In the genomic region with DNA sequence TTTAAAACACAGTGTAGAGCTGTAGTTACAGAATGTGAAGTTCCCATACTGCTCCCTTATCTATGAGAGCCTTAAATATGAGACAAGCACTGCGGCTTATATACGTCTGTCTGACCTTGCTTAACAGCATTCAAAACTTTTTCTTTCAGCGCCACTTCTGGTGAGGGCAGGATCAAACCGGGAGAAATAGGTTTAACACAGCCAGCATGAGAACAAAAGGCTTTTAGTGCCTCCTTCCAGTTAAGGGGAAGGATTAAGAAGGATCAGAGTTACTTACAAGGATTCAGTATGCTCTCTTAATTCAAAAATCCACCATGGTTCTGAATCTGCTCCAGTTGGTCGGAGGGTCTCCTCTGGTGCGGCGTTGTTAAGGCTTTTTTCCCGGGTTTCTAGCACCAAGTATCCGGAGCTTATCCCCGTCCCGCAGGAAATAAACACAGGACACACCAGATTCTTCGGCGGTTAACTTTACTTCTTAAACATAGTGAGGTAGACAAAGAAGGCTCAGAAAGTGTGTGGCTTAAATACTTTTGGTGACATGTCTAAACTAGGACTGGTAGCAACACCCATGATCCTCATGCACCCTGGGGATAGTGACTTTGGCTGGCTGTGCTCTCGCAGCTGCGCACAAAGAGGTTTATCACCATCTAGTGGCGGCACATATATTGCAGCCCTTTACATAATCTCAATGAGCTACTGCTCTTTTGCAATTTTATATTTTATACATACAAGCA, we compare ENCODE assay signal across 9 mouse cellular contexts. TPM values are rescaled to one million over a fixed set of nuclear protein-coding genes. Genes with fewer than 3 reads are reported as not detected.
DNase-seq lines count a peak whose midpoint lies in the region; ATAC-seq and TF ChIP-seq lines count a peak whose summit lies in the region.
"Had no signal": no experiment of that assay in that cellular context is flagged by ENCODE, and none has a peak within 500 bp of the region (broad histone marks: within the 10 kb centered on the region; RNA-seq: fewer than 3 reads in every experiment).

No protein-coding gene starts in this region.

- peaks cover 18% of the 10 kb centered on the region for H3K9me3 ChIP-seq in heart, embryonic 10.5 days
- H3K9me3 ChIP-seq in MEL (replicated peaks; ENCODE audit: insufficient read depth, low read length), result no peaks in the 10 kb centered on the region

- no peaks in the 10 kb centered on the region for H3K4me1 ChIP-seq in heart, embryonic 10.5 days
- H3K4me1 ChIP-seq in MEL (ENCODE audit: control insufficient read depth in 1 of 2, insufficient read depth in 2 of 2, low read length in 2 of 2), result no peaks in the 10 kb centered on the region
- no peaks in the 10 kb centered on the region for H3K4me1 ChIP-seq in liver, adult 2 months (ENCODE audit: control insufficient read depth, insufficient read depth, low read length)

- TF ChIP-seq CTCF in MEL (IDR thresholded peaks at IDR 0.05 in 2 of 3, conservative IDR thresholded peaks at IDR 0.05 in 1 of 3; ENCODE audit: control insufficient read depth in 1 of 3, insufficient read depth in 1 of 3, low read depth in 2 of 3, low read length in 3 of 3, poor library complexity in 1 of 3, severe bottlenecking in 1 of 3), result peak; percentile 41 to 67 (median 60)
- peak; percentile 82 for TF ChIP-seq CTCF in liver, adult 2 months (IDR thresholded peaks at IDR 0.05; ENCODE audit: low read depth, low read length)

- TF ChIP-seq EP300 in MEL (IDR thresholded peaks at IDR 0.05; ENCODE audit: low read depth in 1 of 2, low read length in 2 of 2), result no peak

- no peak for TF ChIP-seq POLR2A in MEL (IDR thresholded peaks at IDR 0.05; ENCODE audit: control insufficient read depth in 1 of 2, insufficient read depth in 1 of 2, low read depth in 1 of 2, low read length in 2 of 2, poor library complexity in 1 of 2)
- TF ChIP-seq POLR2A in liver, adult 2 months (IDR thresholded peaks at IDR 0.05; ENCODE audit: extremely low read depth, insufficient read depth, low read length), result no peak

- no peak overlapping the region for H3K27ac ChIP-seq in heart, embryonic 10.5 days
- no peak overlapping the region for H3K27ac ChIP-seq in MEL (ENCODE audit: control insufficient read depth, low read depth, low read length)
- H3K27ac ChIP-seq in liver, adult 2 months (replicated peaks; ENCODE audit: insufficient read depth, low read depth, low read length), result no peak overlapping the region

- ATAC-seq in hematopoietic stem cell, adult 5-6 weeks (replicated peaks in 1 of 2; ENCODE audit: insufficient read depth in 1 of 2, low FRiP score in 2 of 2, low TSS enrichment in 1 of 2, low read depth in 1 of 2, poor library complexity in 2 of 2, severe bottlenecking in 2 of 2), result peak; percentile 45 to 62; a peak in 1 of 4 replicates

- H3K27me3 ChIP-seq in heart, embryonic 10.5 days (ENCODE audit: insufficient read depth, poor library complexity, severe bottlenecking), result no peaks in the 10 kb centered on the region
- no peaks in the 10 kb centered on the region for H3K27me3 ChIP-seq in MEL (ENCODE audit: control insufficient read depth in 1 of 2, insufficient read depth in 2 of 2, low read length in 2 of 2)
- H3K27me3 ChIP-seq in liver, adult 2 months (ENCODE audit: control insufficient read depth, insufficient read depth, low read length), result 0 out of 2 replicates have a peak, but pooled peaks cover 2% of the 10 kb centered on the region

- no peaks in the 10 kb centered on the region for H3K36me3 ChIP-seq in heart, embryonic 10.5 days
- H3K36me3 ChIP-seq in MEL (ENCODE audit: control insufficient read depth in 1 of 2, insufficient read depth in 2 of 2, low read length in 2 of 2), result no peaks in the 10 kb centered on the region
- H3K36me3 ChIP-seq in liver, adult 2 months (ENCODE audit: control insufficient read depth, insufficient read depth, low read length), result no peaks in the 10 kb centered on the region

- peak overlapping the region; percentile 6; the same call in 1 of the 2 replicates for H3K4me3 ChIP-seq in heart, embryonic 10.5 days
- no peak overlapping the region for H3K4me3 ChIP-seq in MEL (ENCODE audit: control insufficient read depth in 1 of 2, insufficient read depth in 1 of 2, low read depth in 2 of 2, low read length in 2 of 2)
- no peak overlapping the region for H3K4me3 ChIP-seq in liver, adult 2 months (ENCODE audit: insufficient read depth, low read depth, low read length)

- H3K79me2 ChIP-seq in MEL (ENCODE audit: control insufficient read depth, insufficient read depth, low read length, poor library complexity), result no peaks in the 10 kb centered on the region
- H3K79me2 ChIP-seq in liver, adult 2 months (ENCODE audit: control insufficient read depth, insufficient read depth, low read length), result no peaks in the 10 kb centered on the region

- peak; percentile 74 for DNase-seq in heart, embryonic 10.5 days (ENCODE audit: low spot score)
- DNase-seq in heart, adult 8-10 months (ENCODE audit: low spot score), result no peak
- DNase-seq in MEL (ENCODE audit: low read depth, low spot score), result peak; percentile 57
- peak; percentile 56 for DNase-seq in embryo, embryonic 9.5 days (ENCODE audit: extremely low spot score)
- DNase-seq in liver, adult 2 months (ENCODE audit: extremely low read depth, low read depth, low spot score), result peak; percentile 27
- peak; percentile 34 for DNase-seq in retina, adult 2 months (ENCODE audit: low read depth, low spot score)
- no peak for DNase-seq in thymus, postnatal 10 days (ENCODE audit: low spot score in 2 of 2)

- TF ChIP-seq RAD21 in MEL (IDR thresholded peaks at IDR 0.05; ENCODE audit: low read depth, low read length), result peak; percentile 46

- WGBS in heart, embryonic 10.5 days, result 43% methylated on average over 16 of the region's 16 CpGs
- WGBS in liver, adult 2 months, result 42% methylated on average over 16 of the region's 16 CpGs

- no peak overlapping the region for H3K9ac ChIP-seq in MEL (ENCODE audit: control insufficient read depth, low read depth, low read length, poor library complexity, severe bottlenecking)
- no peak overlapping the region for H3K9ac ChIP-seq in liver, adult 2 months (ENCODE audit: low read depth, low read length)

TF ChIP-seq in MEL, 35 proteins besides CTCF, POLR2A, EP300 and RAD21:
- no peak for TF ChIP-seq ZC3H11A (IDR thresholded peaks at IDR 0.05; ENCODE audit: low read depth, low read length)
- TF ChIP-seq JUND (IDR thresholded peaks at IDR 0.05; ENCODE audit: low read depth, low read length), result no peak
- peak; percentile 48 for TF ChIP-seq SMC3 (IDR thresholded peaks at IDR 0.05; ENCODE audit: low read depth, low read length)
TF ChIP-seq in MEL: peak in this region for 1.

RNA-seq across cellular contexts. Expression of gene Gm21190, which starts 22.3 kb away (rescaled TPM):
- polyA plus RNA-seq in heart, embryonic 10.5 days (2016; fragmentation: Nextera tagmentation; extraction: Ambion mirVana), result 0.30 TPM in 1 of 2 replicates, not detected in the other
- not detected for total RNA-seq in heart, adult 8-10 months (2022)
- not detected in 2 replicates for total RNA-seq in MEL (2012; rRNA removed)
- polyA plus RNA-seq in MEL (2012; ENCODE audit: insufficient read depth in 1 of 2, insufficient read length in 2 of 2, low read depth in 1 of 2, low replicate concordance in 2 of 2, missing spikeins in 1 of 2), result not detected
- total RNA-seq in hematopoietic stem cell, adult 5-6 weeks (2017), result not detected in 2 replicates
- not detected in 2 replicates for total RNA-seq in liver, adult 2 months (2014; rRNA removed)
- not detected in 2 replicates for polyA plus RNA-seq in liver, adult 2 months (2012; rRNA removed)
- total RNA-seq: neutrophil, adult 5-6 weeks had no signal

RNA-seq across cellular contexts. Expression of gene Gm21149, which starts 30.4 kb away (rescaled TPM):
- 0.21 and 0.25 TPM in 2 replicates for polyA plus RNA-seq in heart, embryonic 10.5 days (2016; fragmentation: Nextera tagmentation; extraction: Ambion mirVana)
- not detected for total RNA-seq in heart, adult 8-10 months (2022)
- total RNA-seq in MEL (2012; rRNA removed), result not detected in 2 replicates
- polyA plus RNA-seq in MEL (2012; ENCODE audit: insufficient read depth in 1 of 2, insufficient read length in 2 of 2, low read depth in 1 of 2, low replicate concordance in 2 of 2, missing spikeins in 1 of 2), result not detected
- not detected in 2 replicates for total RNA-seq in hematopoietic stem cell, adult 5-6 weeks (2017)
- total RNA-seq in liver, adult 2 months (2014; rRNA removed), result not detected in 2 replicates
- polyA plus RNA-seq in liver, adult 2 months (2012; rRNA removed), result not detected in 2 replicates
- total RNA-seq: neutrophil, adult 5-6 weeks had no signal

Comparison
In these comparisons a context has a peak if more than half of its experiments do, and no peak if none do; other contexts are left out.
1. DNase-seq: peak in heart, embryonic 10.5 days (single experiment), MEL (single experiment), embryo, embryonic 9.5 days (single experiment), liver, adult 2 months (single experiment) and retina, adult 2 months (single experiment); none in heart, adult 8-10 months (single experiment) and thymus, postnatal 10 days (0 of 2).